Comparison of ENCODE assay signal across 8 mouse cellular contexts in the genomic region with DNA sequence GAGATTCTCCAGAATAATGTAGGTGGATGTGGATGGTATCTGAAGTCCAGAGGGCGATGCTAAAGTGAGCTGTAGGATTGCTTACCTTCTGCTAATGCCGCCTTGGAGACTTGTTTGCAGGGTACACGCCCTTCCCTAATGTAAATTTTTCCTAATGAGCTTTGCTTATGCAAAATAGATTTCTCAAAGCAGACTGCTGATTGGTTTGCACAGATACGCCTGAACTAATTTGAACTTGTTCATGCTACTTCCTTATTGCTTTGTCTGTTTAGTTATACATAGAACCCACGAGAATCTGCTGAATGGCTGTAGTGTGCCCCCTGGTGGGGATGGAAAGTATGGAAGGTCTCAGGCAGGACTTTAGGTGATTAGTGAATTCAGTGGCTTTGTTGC. TPM values are rescaled to one million over a fixed set of nuclear protein-coding genes. Genes with fewer than 3 reads are reported as not detected.
DNase-seq lines count a peak whose midpoint lies in the region; ATAC-seq and TF ChIP-seq lines count a peak whose summit lies in the region.

No protein-coding gene starts in this region.

- 37% methylated on average over 5 of the region's 5 CpGs for WGBS in forebrain, postnatal 0 days
- 53% methylated on average over 5 of the region's 5 CpGs for WGBS in hindbrain, embryonic 14.5 days
- WGBS in limb, embryonic 11.5 days = 66% methylated on average over 5 of the region's 5 CpGs
- 70% methylated on average over 5 of the region's 5 CpGs for WGBS in midbrain, embryonic 11.5 days

- no peak overlapping the region for H3K9ac ChIP-seq in forebrain, postnatal 0 days
- H3K9ac ChIP-seq in hindbrain, embryonic 14.5 days = no peak overlapping the region
- H3K9ac ChIP-seq in limb, embryonic 11.5 days (ENCODE audit: low read length) = no peak overlapping the region
- no peak overlapping the region for H3K9ac ChIP-seq in midbrain, embryonic 11.5 days (ENCODE audit: low read length)

- H3K4me2 ChIP-seq in forebrain, postnatal 0 days (ENCODE audit: low read depth) = no peak overlapping the region
- H3K4me2 ChIP-seq in hindbrain, embryonic 14.5 days (replicated peaks) = 0 out of 2 replicates have a peak overlapping the region, but pooled peaks have one; percentile 17
- H3K4me2 ChIP-seq in limb, embryonic 11.5 days (ENCODE audit: low read depth, severe bottlenecking) = no peak overlapping the region
- H3K4me2 ChIP-seq in midbrain, embryonic 11.5 days = no peak overlapping the region

- H3K4me1 ChIP-seq in forebrain, postnatal 0 days (ENCODE audit: insufficient read depth) = 0 out of 2 replicates have a peak, but pooled peaks cover 3% of the 10 kb centered on the region
- H3K4me1 ChIP-seq in hindbrain, embryonic 14.5 days (replicated peaks; ENCODE audit: control insufficient read depth, insufficient read depth, low read length) = peaks cover 20% of the 10 kb centered on the region; the same call in 1 of the 2 replicates
- no peaks in the 10 kb centered on the region for H3K4me1 ChIP-seq in limb, embryonic 11.5 days (ENCODE audit: control insufficient read depth, insufficient read depth, low read length)
- no peaks in the 10 kb centered on the region; the same call in 1 of the 2 replicates for H3K4me1 ChIP-seq in midbrain, embryonic 11.5 days (ENCODE audit: control insufficient read depth, insufficient read depth, low read length)

- no peaks in the 10 kb centered on the region for H3K27me3 ChIP-seq in forebrain, postnatal 0 days (ENCODE audit: insufficient read depth, low read length)
- H3K27me3 ChIP-seq in hindbrain, embryonic 14.5 days (ENCODE audit: control insufficient read depth, insufficient read depth, low read length) = no peaks in the 10 kb centered on the region
- no peaks in the 10 kb centered on the region for H3K27me3 ChIP-seq in limb, embryonic 11.5 days (ENCODE audit: control insufficient read depth, insufficient read depth, low read length)
- no peaks in the 10 kb centered on the region for H3K27me3 ChIP-seq in midbrain, embryonic 11.5 days (ENCODE audit: control insufficient read depth, insufficient read depth, low read length)

- no peak for DNase-seq in layer of hippocampus, adult 2 months (ENCODE audit: low spot score in 2 of 2)
- DNase-seq in layer of hippocampus, postnatal 14 days (ENCODE audit: low spot score in 2 of 2) = no peak
- peak; percentile 86 for DNase-seq in brain, adult 2 months (ENCODE audit: low read depth, low spot score)
- DNase-seq in forebrain, postnatal 0 days = peak; percentile 80
- peak; percentile 62 for DNase-seq in hindbrain, embryonic 14.5 days (ENCODE audit: low spot score)
- DNase-seq in limb, embryonic 11.5 days (ENCODE audit: low spot score) = peak; percentile 83
- DNase-seq in midbrain, embryonic 11.5 days (ENCODE audit: low spot score, missing footprints) = peak; percentile 93
- DNase-seq in spleen, adult 18-20 months = peak; percentile 40 to 70

- peak; percentile 27 for ATAC-seq in forebrain, postnatal 0 days
- ATAC-seq in hindbrain, embryonic 14.5 days (ENCODE audit: low FRiP score) = no peak; the same call in 1 of the 2 replicates
- ATAC-seq in limb, embryonic 11.5 days (ENCODE audit: insufficient number of reproducible peaks, low FRiP score, low TSS enrichment, low read depth) = no peak
- peak; percentile 38 for ATAC-seq in midbrain, embryonic 11.5 days (ENCODE audit: low FRiP score)

- H3K9me3 ChIP-seq in forebrain, postnatal 0 days (ENCODE audit: low read length) = no peaks in the 10 kb centered on the region
- no peaks in the 10 kb centered on the region for H3K9me3 ChIP-seq in hindbrain, embryonic 14.5 days (ENCODE audit: control insufficient read depth, low read length)
- no peaks in the 10 kb centered on the region for H3K9me3 ChIP-seq in limb, embryonic 11.5 days (ENCODE audit: control insufficient read depth, low read length)
- H3K9me3 ChIP-seq in midbrain, embryonic 11.5 days (ENCODE audit: control insufficient read depth, low read length) = no peaks in the 10 kb centered on the region

- H3K36me3 ChIP-seq in forebrain, postnatal 0 days (ENCODE audit: insufficient read depth) = peaks cover 9% of the 10 kb centered on the region
- H3K36me3 ChIP-seq in hindbrain, embryonic 14.5 days (replicated peaks; ENCODE audit: control insufficient read depth, insufficient read depth) = peaks cover 9% of the 10 kb centered on the region
- H3K36me3 ChIP-seq in limb, embryonic 11.5 days (ENCODE audit: control insufficient read depth, insufficient read depth, low read length) = peaks cover 9% of the 10 kb centered on the region
- peaks cover 6% of the 10 kb centered on the region for H3K36me3 ChIP-seq in midbrain, embryonic 11.5 days (ENCODE audit: control insufficient read depth, insufficient read depth, low read length)

- peak overlapping the region; percentile 8; the same call in 1 of the 2 replicates for H3K4me3 ChIP-seq in layer of hippocampus, adult 2 months
- H3K4me3 ChIP-seq in forebrain, postnatal 0 days (ENCODE audit: low read depth, low read length) = no peak overlapping the region
- no peak overlapping the region for H3K4me3 ChIP-seq in hindbrain, embryonic 14.5 days (replicated peaks; ENCODE audit: low read length)
- no peak overlapping the region for H3K4me3 ChIP-seq in limb, embryonic 11.5 days (ENCODE audit: low read depth, low read length)
- no peak overlapping the region for H3K4me3 ChIP-seq in midbrain, embryonic 11.5 days (ENCODE audit: low read depth, low read length)

- H3K27ac ChIP-seq in layer of hippocampus, adult 2 months = peak overlapping the region; percentile 64
- H3K27ac ChIP-seq in forebrain, postnatal 0 days (ENCODE audit: low read depth, low read length) = peak overlapping the region; percentile 64
- H3K27ac ChIP-seq in hindbrain, embryonic 14.5 days = peak overlapping the region; percentile 77
- no peak overlapping the region for H3K27ac ChIP-seq in limb, embryonic 11.5 days (replicated peaks; ENCODE audit: low read depth, low read length)
- peak overlapping the region; percentile 49 for H3K27ac ChIP-seq in midbrain, embryonic 11.5 days (ENCODE audit: low read depth, low read length)

- peak; percentile 87 for TF ChIP-seq CTCF in layer of hippocampus, adult 2 months (conservative IDR thresholded peaks at IDR 0.05)
- peak; percentile 78 for TF ChIP-seq CTCF in forebrain, postnatal 0 days (IDR thresholded peaks at IDR 0.05; ENCODE audit: low read depth)

RNA-seq across cellular contexts. Expression of gene Atf7ip, which starts 49.6 kb away (rescaled TPM):
- 100 to 1,000 TPM; 103 to 116 TPM for total RNA-seq in layer of hippocampus, adult 2 months (2021)
- total RNA-seq in layer of hippocampus, postnatal 14 days (2021) = 100 to 1,000 TPM; 108 to 121 TPM
- 35.0 and 54.8 TPM in 2 replicates for total RNA-seq in forebrain, postnatal 0 days (2014; rRNA removed)
- polyA plus RNA-seq in forebrain, postnatal 0 days (2015; fragmentation: Nextera tagmentation; extraction: Ambion mirVana) = 12.6 and 23.5 TPM in 2 replicates
- polyA plus RNA-seq in hindbrain, embryonic 14.5 days (2014; fragmentation: Nextera tagmentation; extraction: Ambion mirVana) = 42.8 and 49.7 TPM in 2 replicates
- 49.8 and 60.1 TPM in 2 replicates for polyA plus RNA-seq in limb, embryonic 11.5 days (2014; fragmentation: Nextera tagmentation; extraction: Ambion mirVana)
- 43.4 and 46.8 TPM in 2 replicates for polyA plus RNA-seq in midbrain, embryonic 11.5 days (2014; fragmentation: Nextera tagmentation; extraction: Ambion mirVana)

Comparison
In these comparisons a context has a peak if more than half of its experiments do, and no peak if none do; other contexts are left out.
1. DNase-seq: peak in brain, adult 2 months (single experiment), forebrain, postnatal 0 days (single experiment), hindbrain, embryonic 14.5 days (single experiment), limb, embryonic 11.5 days (single experiment), midbrain, embryonic 11.5 days (single experiment) and spleen, adult 18-20 months (2 of 2); none in layer of hippocampus, adult 2 months (0 of 2) and layer of hippocampus, postnatal 14 days (0 of 2).
2. ATAC-seq: peak in forebrain, postnatal 0 days (single experiment) and midbrain, embryonic 11.5 days (single experiment); none in hindbrain, embryonic 14.5 days (single experiment) and limb, embryonic 11.5 days (single experiment).